Mouse (Mus musculus) liver, embryonic 11.5 days (tissue): ENCODE data around the gene Def8. TPM values are rescaled to one million over a fixed set of nuclear protein-coding genes. Genes with fewer than 3 reads are reported as not detected.

Experiments
- ATAC-seq: fragments of 200-750 bp; cut with Nextera tagmentation; replicated peaks from 2 replicates; pipeline ENCODE4 v1.8.0; 2017; ENCODE audit warnings: moderate number of reproducible peaks, mild to moderate bottlenecking, moderate TSS enrichment, moderate library complexity; ENCODE audit not compliant: low FRiP score
- DNase-seq: peaks from one replicate; pipeline ENCODE4 v3.0.0-alpha.2; 2017; ENCODE audit warnings: low spot score
- H3K27ac ChIP-seq: fragments of 300-500 bp; sonication (generic); 2 replicates; pipeline ENCODE4 v1.5.1; 2014; ENCODE audit warnings: mild to moderate bottlenecking, low read depth, low read length, control low read depth
- H3K27me3 ChIP-seq: fragments of 300-500 bp; sonication (generic); replicated peaks from 2 replicates; pipeline ENCODE4 v1.6.1; 2014; ENCODE audit warnings: low read length, mixed read lengths; ENCODE audit not compliant: control insufficient read depth, insufficient read depth
- H3K36me3 ChIP-seq: fragments of 300-500 bp; sonication (generic); 2 replicates; pipeline ENCODE4 v1.6.1; 2014; ENCODE audit warnings: mild to moderate bottlenecking, low read length, moderate library complexity, mixed read lengths; ENCODE audit not compliant: control insufficient read depth, insufficient read depth
- H3K4me1 ChIP-seq: fragments of 300-500 bp; sonication (generic); replicated peaks from 2 replicates; pipeline ENCODE4 v1.6.1; 2014; ENCODE audit warnings: low read length, mixed read lengths; ENCODE audit not compliant: control insufficient read depth, insufficient read depth
- H3K4me2 ChIP-seq: fragments of 300-500 bp; sonication (generic); 2 replicates; pipeline ENCODE4 v1.6.1; 2014; ENCODE audit warnings: mild to moderate bottlenecking, control low read depth, moderate library complexity
- H3K4me3 ChIP-seq: fragments of 300-500 bp; sonication (generic); 2 replicates; pipeline ENCODE4 v1.5.1; 2014; ENCODE audit warnings: low read depth, low read length, control low read depth
- H3K9ac ChIP-seq: fragments of 300-500 bp; sonication (generic); 2 replicates; pipeline ENCODE4 v1.6.1; 2014; ENCODE audit warnings: low read depth, low read length, control low read depth
- H3K9me3 ChIP-seq: fragments of 300-500 bp; sonication (generic); 2 replicates; pipeline ENCODE4 v1.6.1; 2016; ENCODE audit warnings: low read length, inconsistent platforms, mixed read lengths; ENCODE audit not compliant: control insufficient read depth
- WGBS: fragments of 180-500 bp; shearing (Covaris S2); extraction: QIAGEN DNeasy Blood & Tissue Kit; methylation state at CpG from one replicate; pipeline ENCODE4 v1.1.7; 2014; 5-methylcytosine and 5-hydroxymethylcytosine counted together
- polyA plus RNA-seq: library from polyadenylated mRNA; unstranded; fragments of >200 nt; fragmentation: Nextera tagmentation; extraction: Ambion mirVana; gene quantifications from 2 replicates; pipeline ENCODE4 v1.2.1, GENCODE M21; 2014

Gene Def8
- polyA plus RNA-seq: 27.0 and 32.7 TPM in 2 replicates

- peaks cover 21% of the 10 kb centered on the region for H3K9me3 ChIP-seq
- ATAC-seq (no peak), DNase-seq (no peak)
- H3K4me3 ChIP-seq: peak within 1 kb of the TSS; percentile 34
- peak within 1 kb of the TSS; percentile 63 for H3K4me2 ChIP-seq
- no peaks in the 10 kb centered on the region for H3K36me3 ChIP-seq
- no peak within 1 kb of the TSS for H3K27ac ChIP-seq
- H3K9ac ChIP-seq: 0 out of 2 replicates have a peak within 1 kb of the TSS, but pooled peaks have one; percentile 14
- H3K27me3 ChIP-seq: no peaks in the 10 kb centered on the region
- peaks cover 4% of the 10 kb centered on the region for H3K4me1 ChIP-seq
- 74% methylated on average over 7 of the region's 7 CpGs for WGBS
Observed at GRCm38 (mm10) chr8:123423441-123423840, at the start of gene Def8. Gene Def8, plus strand, starts transcription at chr8:123423527.

- ATAC-seq (peak; percentile 76), DNase-seq (peak; percentile 98)
- Histone ChIP-seq H3K4me3 (peak overlapping the region; percentile 92), H3K4me2 (peak overlapping the region; percentile 90), H3K4me1 (peaks cover 18% of the 10 kb centered on the region), H3K36me3 (peaks cover 7% of the 10 kb centered on the region), H3K27ac (peak overlapping the region; percentile 96), H3K9ac (peak overlapping the region; percentile 93), H3K9me3 (no peaks in the 10 kb centered on the region), H3K27me3 (no peaks in the 10 kb centered on the region)
- WGBS: under 1% methylated on average over 20 of the region's 20 CpGs
Observed at GRCm38 (mm10) chr8:123374239-123374578, 49.1 kb upstream of the Def8 start.

GRCm38 (mm10) chr8:123375701-123376100, 47.6 kb upstream of the Def8 start:
- Histone ChIP-seq H3K36me3 (peaks cover 7% of the 10 kb centered on the region), H3K4me1 (peaks cover 18% of the 10 kb centered on the region), H3K4me2 (no peak overlapping the region), H3K27ac (no peak overlapping the region), H3K27me3 (no peaks in the 10 kb centered on the region), H3K4me3 (no peak overlapping the region), H3K9me3 (no peaks in the 10 kb centered on the region), H3K9ac (no peak overlapping the region; the same call in 1 of the 2 replicates)
- no peak for ATAC-seq
- 90% methylated on average over 10 of the region's 10 CpGs for WGBS
- DNase-seq: no peak

GRCm38 (mm10) chr8:123376106-123376505, 47.2 kb upstream of the Def8 start:
- Histone ChIP-seq H3K9ac (no peak overlapping the region; the same call in 1 of the 2 replicates), H3K4me3 (no peak overlapping the region), H3K4me2 (no peak overlapping the region), H3K27me3 (no peaks in the 10 kb centered on the region), H3K36me3 (peaks cover 7% of the 10 kb centered on the region), H3K27ac (no peak overlapping the region), H3K4me1 (peaks cover 18% of the 10 kb centered on the region), H3K9me3 (no peaks in the 10 kb centered on the region)
- no peak for ATAC-seq
- WGBS: 80% methylated on average over 8 of the region's 8 CpGs
- DNase-seq: no peak

GRCm38 (mm10) chr8:123381711-123382110, 41.6 kb upstream of the Def8 start:
- H3K4me1 ChIP-seq: no peaks in the 10 kb centered on the region
- no peaks in the 10 kb centered on the region for H3K9me3 ChIP-seq
- H3K4me3 ChIP-seq: no peak overlapping the region
- H3K9ac ChIP-seq: no peak overlapping the region
- ATAC-seq: no peak
- H3K27ac ChIP-seq: no peak overlapping the region
- DNase-seq: no peak
- H3K4me2 ChIP-seq: no peak overlapping the region
- no peaks in the 10 kb centered on the region for H3K27me3 ChIP-seq
- peaks cover 30% of the 10 kb centered on the region for H3K36me3 ChIP-seq
- 90% methylated on average over 4 of the region's 4 CpGs for WGBS

- H3K9me3 ChIP-seq: no peaks in the 10 kb centered on the region
- H3K27me3 ChIP-seq: no peaks in the 10 kb centered on the region
- no peak overlapping the region for H3K4me3 ChIP-seq
- no peak for ATAC-seq
- H3K27ac ChIP-seq: no peak overlapping the region
- H3K4me2 ChIP-seq: no peak overlapping the region
- WGBS: 88% methylated on average over 8 of the region's 8 CpGs
- H3K4me1 ChIP-seq: no peaks in the 10 kb centered on the region
- DNase-seq: no peak
- no peak overlapping the region for H3K9ac ChIP-seq
- H3K36me3 ChIP-seq: peaks cover 37% of the 10 kb centered on the region
Observed at GRCm38 (mm10) chr8:123382516-123382915, 40.8 kb upstream of the Def8 start.

- Histone ChIP-seq H3K9ac (no peak overlapping the region), H3K4me3 (no peak overlapping the region), H3K4me2 (no peak overlapping the region), H3K36me3 (peaks cover 54% of the 10 kb centered on the region), H3K27ac (no peak overlapping the region), H3K27me3 (no peaks in the 10 kb centered on the region), H3K4me1 (no peaks in the 10 kb centered on the region), H3K9me3 (no peaks in the 10 kb centered on the region)
- no peak for ATAC-seq
- 72% methylated on average over 9 of the region's 9 CpGs for WGBS
- no peak for DNase-seq
Observed at GRCm38 (mm10) chr8:123384883-123385540, 38.3 kb upstream of the Def8 start.

GRCm38 (mm10) chr8:123387041-123387440, 36.3 kb upstream of the Def8 start:
- no peaks in the 10 kb centered on the region for H3K9me3 ChIP-seq
- H3K4me3 ChIP-seq: no peak overlapping the region
- H3K36me3 ChIP-seq: peaks cover 68% of the 10 kb centered on the region
- no peak overlapping the region for H3K9ac ChIP-seq
- no peak for DNase-seq
- H3K27me3 ChIP-seq: no peaks in the 10 kb centered on the region
- H3K4me1 ChIP-seq: no peaks in the 10 kb centered on the region
- 78% methylated on average over 3 of the region's 3 CpGs for WGBS
- no peak overlapping the region for H3K27ac ChIP-seq
- ATAC-seq: no peak
- no peak overlapping the region for H3K4me2 ChIP-seq

GRCm38 (mm10) chr8:123387801-123388200, 35.5 kb upstream of the Def8 start:
- 88% methylated on average over 8 of the region's 8 CpGs for WGBS

More at GRCm38 (mm10) chr8:123387801-123388200, 35.5 kb upstream of the Def8 start:
- Histone ChIP-seq H3K27me3 (no peaks in the 10 kb centered on the region), H3K36me3 (peaks cover 69% of the 10 kb centered on the region), H3K27ac (no peak overlapping the region), H3K9me3 (no peaks in the 10 kb centered on the region), H3K4me1 (no peaks in the 10 kb centered on the region), H3K9ac (no peak overlapping the region), H3K4me3 (no peak overlapping the region), H3K4me2 (no peak overlapping the region)
- ATAC-seq (no peak), DNase-seq (no peak)
